Mouse (Mus musculus) layer of hippocampus, postnatal 36 days (tissue): Measurements from ENCODE around the gene Dab1. TPM values are rescaled to one million over a fixed set of nuclear protein-coding genes. Genes with fewer than 3 reads are reported as not detected.

Experiments
- DNase-seq, 2 experiments: peaks; one replicate each; pipeline ENCODE4 v3.0.0; 2022
- total RNA-seq, 2 experiments: library from RNA; stranded (reverse); gene quantifications; 2 replicates each; pipeline ENCODE4 v1.2.3; 2021

Dab1 gene
- total RNA-seq, 2 experiments from 2014 or later = 139 to 161 TPM

GRCm38 (mm10) chr4:104269422-104270172 lies 650.4 kb downstream of the Dab1 start:
- DNase-seq = no peak

GRCm38 (mm10) chr4:104270173-104270557 lies 651.0 kb downstream of the Dab1 start:
- DNase-seq = no peak

GRCm38 (mm10) chr4:104275260-104275659 lies 656.1 kb downstream of the Dab1 start:
- DNase-seq = no peak

- no peak for DNase-seq
Measured at GRCm38 (mm10) chr4:104276916-104277315, 657.8 kb downstream of the Dab1 start.

GRCm38 (mm10) chr4:104281518-104281917 lies 662.4 kb downstream of the Dab1 start:
- no peak for DNase-seq

- no peak for DNase-seq
Measured at GRCm38 (mm10) chr4:104283906-104284305, 664.7 kb downstream of the Dab1 start.

GRCm38 (mm10) chr4:104288401-104288800 lies 669.2 kb downstream of the Dab1 start:
- DNase-seq = no peak

GRCm38 (mm10) chr4:104301764-104302163 lies 682.6 kb downstream of the Dab1 start:
- DNase-seq = no peak

- no peak for DNase-seq
Measured at GRCm38 (mm10) chr4:104302996-104303652, 684.0 kb downstream of the Dab1 start.

- no peak for DNase-seq
Measured at GRCm38 (mm10) chr4:104307781-104308180, 688.6 kb downstream of the Dab1 start.

GRCm38 (mm10) chr4:104326221-104326620 lies 707.1 kb downstream of the Dab1 start:
- no peak for DNase-seq

- no peak for DNase-seq
Measured at GRCm38 (mm10) chr4:104331896-104332295, 712.7 kb downstream of the Dab1 start.

- DNase-seq = no peak
Measured at GRCm38 (mm10) chr4:104332399-104332798, 713.2 kb downstream of the Dab1 start.

- DNase-seq = no peak
Measured at GRCm38 (mm10) chr4:104337279-104337678, 718.1 kb downstream of the Dab1 start.

GRCm38 (mm10) chr4:104338382-104338781 lies 719.2 kb downstream of the Dab1 start:
- no peak for DNase-seq

GRCm38 (mm10) chr4:104361345-104361744 lies 742.2 kb downstream of the Dab1 start:
- no peak for DNase-seq

- no peak for DNase-seq
Measured at GRCm38 (mm10) chr4:104366491-104366890, 747.3 kb downstream of the Dab1 start.

- peak; percentile 84 for DNase-seq
Measured at GRCm38 (mm10) chr4:104366894-104367740, 748.0 kb downstream of the Dab1 start.

GRCm38 (mm10) chr4:104367741-104368411 lies 748.7 kb downstream of the Dab1 start:
- DNase-seq = peak; percentile 51 to 54

GRCm38 (mm10) chr4:104368561-104369021 lies 749.4 kb downstream of the Dab1 start:
- DNase-seq = peak; percentile 68 to 72

GRCm38 (mm10) chr4:104369091-104369490 lies 749.9 kb downstream of the Dab1 start:
- DNase-seq = no peak

- DNase-seq = no peak
Measured at GRCm38 (mm10) chr4:104371136-104371535, 752.0 kb downstream of the Dab1 start.
